Mouse (Mus musculus): ENCODE data around the gene Pcx. TPM values are rescaled to one million over a fixed set of nuclear protein-coding genes. Genes with fewer than 3 reads are reported as not detected.

Gene Pcx
- polyA plus RNA-seq, 1 experiment from 2014 or later, result 14.0 TPM

GRCm38 (mm10) chr19:4603801-4604723 lies 93.8 kb downstream of the Pcx start:
- Histone ChIP-seq H3K4me1 (ENCODE audit: insufficient read depth) (no peaks in the 10 kb centered on the region), H3K27ac (ENCODE audit: low read depth) (no peak overlapping the region), H3K4me2 (peak overlapping the region; percentile 33; the same call in 1 of the 2 replicates), H3K4me3 (ENCODE audit: low read depth, low read length) (no peak overlapping the region), H3K27me3 (ENCODE audit: insufficient read depth, low read length) (no peaks in the 10 kb centered on the region), H3K36me3 (ENCODE audit: insufficient read depth) (no peaks in the 10 kb centered on the region), H3K9ac (peak overlapping the region; percentile 20; the same call in 1 of the 2 replicates), H3K9me3 (ENCODE audit: low read depth, low read length) (no peaks in the 10 kb centered on the region)
- peak; percentile 72 for TF ChIP-seq CTCF (IDR thresholded peaks at IDR 0.05; ENCODE audit: low read depth)
- 34% methylated on average over 24 of the region's 24 CpGs for WGBS
- DNase-seq (peak; percentile 76), ATAC-seq (ENCODE audit: insufficient read depth) (peak; percentile 80)

GRCm38 (mm10) chr19:4605654-4606053 lies 95.4 kb downstream of the Pcx start:
- H3K36me3 ChIP-seq (ENCODE audit: insufficient read depth), result no peaks in the 10 kb centered on the region
- no peaks in the 10 kb centered on the region for H3K9me3 ChIP-seq (ENCODE audit: low read depth, low read length)
- no peak for TF ChIP-seq CTCF (IDR thresholded peaks at IDR 0.05; ENCODE audit: low read depth)
- no peak for ATAC-seq (ENCODE audit: insufficient read depth)
- H3K27me3 ChIP-seq (ENCODE audit: insufficient read depth, low read length), result no peaks in the 10 kb centered on the region
- H3K27ac ChIP-seq (ENCODE audit: low read depth), result no peak overlapping the region
- H3K9ac ChIP-seq, result no peak overlapping the region
- no peak overlapping the region for H3K4me3 ChIP-seq (ENCODE audit: low read depth, low read length)
- no peak for DNase-seq
- H3K4me2 ChIP-seq, result no peak overlapping the region
- WGBS, result 72% methylated on average over 4 of the region's 4 CpGs
- no peaks in the 10 kb centered on the region for H3K4me1 ChIP-seq (ENCODE audit: insufficient read depth)

GRCm38 (mm10) chr19:4607406-4607805 lies 97.1 kb downstream of the Pcx start:
- H3K4me1 ChIP-seq (ENCODE audit: insufficient read depth), result no peaks in the 10 kb centered on the region
- DNase-seq (no peak), ATAC-seq (ENCODE audit: insufficient read depth) (no peak)
- H3K9me3 ChIP-seq (ENCODE audit: low read depth, low read length), result no peaks in the 10 kb centered on the region
- H3K27me3 ChIP-seq (ENCODE audit: insufficient read depth, low read length), result no peaks in the 10 kb centered on the region
- no peak overlapping the region for H3K4me2 ChIP-seq
- no peak overlapping the region for H3K9ac ChIP-seq
- H3K36me3 ChIP-seq (ENCODE audit: insufficient read depth), result peaks cover 17% of the 10 kb centered on the region
- no peak overlapping the region for H3K27ac ChIP-seq (ENCODE audit: low read depth)
- no peak overlapping the region for H3K4me3 ChIP-seq (ENCODE audit: low read depth, low read length)
- no peak for TF ChIP-seq CTCF (IDR thresholded peaks at IDR 0.05; ENCODE audit: low read depth)
- 92% methylated on average over 12 of the region's 12 CpGs for WGBS

GRCm38 (mm10) chr19:4608511-4608910 lies 98.2 kb downstream of the Pcx start:
- Histone ChIP-seq H3K27ac (ENCODE audit: low read depth) (no peak overlapping the region), H3K27me3 (ENCODE audit: insufficient read depth, low read length) (no peaks in the 10 kb centered on the region), H3K4me2 (no peak overlapping the region), H3K4me1 (ENCODE audit: insufficient read depth) (no peaks in the 10 kb centered on the region), H3K9ac (no peak overlapping the region), H3K36me3 (ENCODE audit: insufficient read depth) (peaks cover 28% of the 10 kb centered on the region), H3K4me3 (ENCODE audit: low read depth, low read length) (no peak overlapping the region), H3K9me3 (ENCODE audit: low read depth, low read length) (no peaks in the 10 kb centered on the region)
- DNase-seq (no peak), ATAC-seq (ENCODE audit: insufficient read depth) (no peak)
- TF ChIP-seq CTCF (IDR thresholded peaks at IDR 0.05; ENCODE audit: low read depth), result no peak
- WGBS, result 83% methylated on average over 4 of the region's 4 CpGs

GRCm38 (mm10) chr19:4610109-4610508 lies 99.8 kb downstream of the Pcx start:
- no peak overlapping the region for H3K9ac ChIP-seq
- TF ChIP-seq CTCF (IDR thresholded peaks at IDR 0.05; ENCODE audit: low read depth), result no peak
- ATAC-seq (ENCODE audit: insufficient read depth) (no peak), DNase-seq (no peak)
- H3K36me3 ChIP-seq (ENCODE audit: insufficient read depth), result peaks cover 33% of the 10 kb centered on the region
- H3K27me3 ChIP-seq (ENCODE audit: insufficient read depth, low read length), result no peaks in the 10 kb centered on the region
- H3K4me2 ChIP-seq, result no peak overlapping the region
- H3K4me1 ChIP-seq (ENCODE audit: insufficient read depth), result peaks cover 4% of the 10 kb centered on the region; the same call in 1 of the 2 replicates
- H3K27ac ChIP-seq (ENCODE audit: low read depth), result no peak overlapping the region
- H3K9me3 ChIP-seq (ENCODE audit: low read depth, low read length), result no peaks in the 10 kb centered on the region
- H3K4me3 ChIP-seq (ENCODE audit: low read depth, low read length), result no peak overlapping the region
- WGBS, result 56% methylated on average over 4 of the region's 4 CpGs

GRCm38 (mm10) chr19:4612181-4612961 lies 102.1 kb downstream of the Pcx start:
- Histone ChIP-seq H3K36me3 (ENCODE audit: insufficient read depth) (peaks cover 33% of the 10 kb centered on the region), H3K27me3 (ENCODE audit: insufficient read depth, low read length) (no peaks in the 10 kb centered on the region), H3K4me1 (ENCODE audit: insufficient read depth) (peaks cover 4% of the 10 kb centered on the region; the same call in 1 of the 2 replicates), H3K9ac (no peak overlapping the region), H3K4me3 (ENCODE audit: low read depth, low read length) (no peak overlapping the region), H3K27ac (ENCODE audit: low read depth) (no peak overlapping the region), H3K9me3 (ENCODE audit: low read depth, low read length) (no peaks in the 10 kb centered on the region), H3K4me2 (no peak overlapping the region)
- WGBS, result 88% methylated on average over 19 of the region's 19 CpGs
- no peak for DNase-seq
- no peak for TF ChIP-seq CTCF (IDR thresholded peaks at IDR 0.05; ENCODE audit: low read depth)
- no peak for ATAC-seq (ENCODE audit: insufficient read depth)
